Mouse (Mus musculus): ENCODE results near the gene Kiss1r.

Gene Kiss1r

DNA sequence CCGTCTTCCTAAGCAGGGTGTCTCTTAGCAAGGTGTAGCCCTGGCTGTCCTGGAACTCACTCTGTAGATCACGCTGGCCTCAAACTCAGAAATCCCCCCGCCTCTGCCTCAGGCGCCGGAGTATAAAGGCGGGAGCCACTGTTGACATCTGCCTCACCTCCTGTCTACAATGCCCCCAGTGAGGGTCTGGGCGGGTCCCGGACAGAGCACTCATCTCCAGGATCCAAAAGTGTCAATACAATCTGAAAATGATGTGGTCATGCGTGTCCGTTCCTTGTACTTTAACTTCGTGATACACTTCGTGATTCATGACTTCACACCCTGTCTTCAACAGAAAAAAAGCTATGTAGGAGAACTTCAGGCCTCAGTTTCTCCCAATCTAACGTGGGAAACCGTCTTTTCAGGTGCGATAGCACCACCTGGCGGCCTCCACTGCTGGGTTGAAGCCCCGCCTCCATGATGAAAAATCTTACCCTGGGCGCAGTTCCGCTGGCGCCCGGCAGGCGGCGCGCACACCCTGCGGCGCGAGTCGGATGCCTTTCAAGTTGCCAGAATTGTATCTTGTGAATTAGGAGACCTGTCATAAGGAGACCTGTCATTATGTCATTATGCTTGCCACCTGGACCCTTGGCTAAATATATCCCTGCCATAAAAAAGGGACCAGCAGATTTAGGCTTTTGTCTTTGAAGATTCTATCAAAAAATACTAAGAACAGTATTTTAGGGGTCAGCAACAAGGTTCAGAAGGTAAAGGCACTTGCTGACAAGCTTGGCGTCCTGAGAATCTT, 8.4 kb downstream of the Kiss1r start:
- DNase-seq (ENCODE audit: low read depth): peak; percentile 79

DNA sequence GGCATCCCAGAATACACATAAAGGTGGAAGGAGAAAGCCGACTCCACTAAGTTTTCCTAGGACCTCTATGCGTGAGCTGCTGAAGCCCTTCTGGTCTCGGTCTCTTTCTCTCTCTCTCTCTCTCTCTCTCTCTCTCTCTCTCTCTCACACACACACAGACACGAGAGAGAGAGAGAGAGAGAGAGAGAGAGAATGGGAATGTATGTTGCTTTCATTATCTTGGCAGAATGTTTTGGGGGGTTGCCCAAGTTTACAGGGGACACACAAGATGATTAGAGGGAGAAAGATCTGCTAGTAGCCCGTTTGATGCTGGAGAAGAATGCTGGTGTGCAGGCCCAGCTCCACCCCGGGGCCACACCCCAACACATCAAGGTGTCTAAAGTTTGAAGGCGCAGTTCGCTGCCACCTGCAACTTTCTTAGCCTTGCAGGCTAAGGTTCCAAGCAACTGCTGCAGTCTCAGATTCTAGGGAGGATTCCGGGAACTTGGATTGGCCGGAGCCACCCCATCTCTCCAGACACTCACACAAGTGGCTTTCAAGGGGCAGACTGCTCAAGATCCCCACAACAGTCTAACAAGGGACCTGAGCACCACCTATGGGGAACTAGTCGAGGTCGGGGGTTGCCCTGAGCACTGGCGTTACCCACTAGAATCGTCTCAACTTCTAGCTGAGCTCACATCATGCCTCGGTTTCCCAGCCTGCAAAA, 9.2 kb downstream of the Kiss1r start:
- DNase-seq (ENCODE audit: low read depth): no peak

DNA sequence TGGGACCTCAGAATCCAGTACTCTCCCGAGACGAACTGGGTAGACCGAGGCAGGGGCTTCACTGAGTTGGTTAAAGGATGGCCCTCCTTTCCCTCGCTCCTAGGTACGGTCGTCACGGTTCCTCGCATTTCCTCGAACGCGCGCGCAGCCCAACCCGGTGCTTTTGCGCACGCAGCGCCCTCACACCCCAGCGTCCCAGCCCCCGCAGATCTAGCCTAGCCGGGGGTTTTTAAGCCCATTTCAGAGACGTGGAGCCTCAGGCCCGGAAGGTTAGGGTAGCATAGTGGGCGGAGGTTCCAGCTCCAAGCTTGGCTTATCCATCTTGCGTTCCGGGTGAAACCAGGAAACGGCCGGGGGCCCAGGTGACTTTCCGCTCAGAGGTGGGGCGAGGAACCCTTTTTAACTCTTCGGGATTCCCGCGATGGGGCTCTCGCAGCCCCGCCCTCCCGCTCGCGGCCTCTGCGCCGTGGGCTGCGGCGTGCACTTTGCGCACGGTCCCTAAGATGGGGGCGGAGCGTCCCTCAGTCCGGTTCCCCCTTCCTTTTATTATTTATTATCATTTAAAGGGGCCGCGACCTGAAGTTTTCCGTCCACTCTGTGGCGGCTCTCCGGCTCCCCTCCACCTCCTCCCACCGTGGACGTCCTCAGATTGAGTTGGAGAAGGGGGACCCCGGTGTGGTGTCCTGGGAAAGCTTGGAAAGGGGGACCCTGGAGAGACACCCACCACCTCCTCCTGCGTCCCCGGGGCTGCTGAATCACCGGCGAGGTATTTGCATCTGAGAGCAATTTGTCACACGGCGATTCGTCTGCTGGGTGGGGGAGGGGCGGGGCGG, 9.9 kb downstream of the Kiss1r start, which contains the start of gene Arid3a:
Gene Arid3a (plus strand): TSS at position 553 of the 833 bp plus-strand sequence.
- DNase-seq (ENCODE audit: low read depth): peak; percentile 88

DNA sequence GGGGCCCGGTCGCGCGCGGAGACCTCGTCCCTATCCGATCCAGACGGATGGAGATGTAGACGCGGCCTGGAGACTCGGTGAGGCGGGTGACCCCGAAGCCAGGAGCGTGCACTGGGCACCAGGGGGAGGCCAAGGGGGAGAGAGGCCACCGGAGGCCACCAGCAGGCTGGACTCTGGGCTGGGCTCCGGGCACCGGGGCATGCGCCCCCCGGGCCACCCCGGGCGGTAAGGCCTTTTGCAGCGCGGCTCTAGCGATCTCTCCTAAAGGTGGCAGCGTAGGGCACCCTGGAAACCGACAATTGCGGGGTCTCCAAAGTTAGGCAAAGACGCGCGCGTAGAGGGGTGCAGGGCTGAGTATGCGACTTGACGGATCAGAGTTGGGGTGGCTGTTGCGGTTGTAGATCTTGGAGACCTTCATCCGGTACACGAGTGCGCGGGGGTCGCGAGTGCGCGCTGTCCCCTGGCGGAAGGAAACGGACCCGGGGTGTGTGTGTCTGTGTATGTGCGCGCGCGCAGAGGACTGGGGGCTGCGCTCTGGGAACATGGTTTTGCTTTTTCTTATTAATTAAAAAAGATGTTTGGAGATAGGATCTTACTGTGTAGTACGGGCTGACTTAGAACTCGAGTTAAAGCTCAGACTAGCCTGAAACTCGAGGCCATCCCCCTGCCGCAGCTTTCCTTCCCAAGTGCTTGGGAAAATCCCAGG, 10.7 kb downstream of the Kiss1r start:
- DNase-seq (ENCODE audit: low read depth): no peak

DNA sequence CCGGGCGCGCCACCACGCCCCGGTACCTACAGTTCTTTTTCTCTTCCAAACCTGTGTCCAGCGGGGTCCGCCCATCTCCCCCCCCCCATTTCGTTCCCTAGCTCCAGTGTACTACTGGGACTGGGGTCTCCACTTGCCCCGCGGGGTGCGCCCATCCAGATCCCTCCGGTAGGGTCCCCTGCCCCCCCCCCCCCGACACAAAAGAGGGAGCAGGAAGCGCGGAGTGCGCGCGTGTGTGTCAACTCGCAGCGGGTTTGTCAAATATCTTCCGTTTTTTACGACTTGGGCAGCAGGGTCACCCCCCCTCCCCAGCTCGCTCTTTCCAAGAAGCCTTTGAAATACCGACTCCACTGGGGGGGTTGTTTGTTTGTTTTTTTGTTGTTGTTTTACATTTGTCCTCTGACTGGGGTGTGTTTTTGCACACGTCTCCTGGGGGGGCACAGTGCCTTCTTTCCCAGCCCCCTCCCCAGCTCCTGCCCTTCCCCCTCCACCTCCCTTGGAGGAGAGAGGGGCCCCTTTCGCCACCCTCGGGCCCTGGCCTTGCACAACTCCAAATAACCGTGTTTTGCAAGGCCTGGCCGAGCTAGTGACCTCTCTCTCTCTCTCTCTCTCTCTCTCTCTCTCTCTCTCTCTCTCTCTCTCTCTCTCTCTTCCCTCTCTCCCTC, 11.4 kb downstream of the Kiss1r start:
- DNase-seq (ENCODE audit: low read depth): no peak

DNA sequence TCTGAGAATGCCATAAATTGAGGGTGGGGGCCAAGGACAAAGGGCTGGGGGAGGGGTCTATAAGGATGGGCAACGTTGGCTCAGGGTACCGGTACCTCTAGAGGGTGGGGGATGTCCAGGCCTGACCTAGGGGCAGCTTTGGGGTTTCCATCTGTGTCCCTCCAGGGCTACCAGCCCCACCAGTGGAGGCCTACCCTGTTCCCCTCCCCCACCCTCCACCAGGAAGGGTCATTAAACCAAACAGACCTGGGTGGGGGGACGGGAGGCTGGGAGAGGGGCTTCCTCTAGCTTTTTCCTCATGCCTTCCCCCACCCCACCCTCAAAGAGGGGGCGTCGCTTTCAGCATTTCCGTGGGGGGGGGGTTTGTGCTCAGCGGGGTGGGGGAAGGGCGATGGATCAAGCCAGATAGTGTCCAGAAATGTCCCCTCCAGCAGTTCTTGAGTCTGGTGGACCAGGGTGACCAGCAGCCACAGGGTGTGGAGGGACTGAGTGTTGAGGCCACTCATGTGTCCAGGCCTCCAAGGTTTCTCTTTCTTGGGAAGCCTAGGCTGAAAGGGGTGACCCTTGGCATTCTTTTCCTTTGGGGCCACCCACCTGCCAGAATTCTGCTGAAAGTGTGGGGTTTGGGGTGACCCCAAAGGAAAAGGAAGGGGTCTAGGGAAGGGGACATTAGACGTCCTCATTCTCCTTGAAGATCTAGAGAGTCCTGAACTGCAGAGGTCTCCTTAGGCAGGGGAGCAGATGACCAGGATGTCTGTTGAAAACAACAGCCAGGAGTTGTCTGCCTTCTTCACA, 12.3 kb downstream of the Kiss1r start:
- no peak for DNase-seq (ENCODE audit: low read depth)

DNA sequence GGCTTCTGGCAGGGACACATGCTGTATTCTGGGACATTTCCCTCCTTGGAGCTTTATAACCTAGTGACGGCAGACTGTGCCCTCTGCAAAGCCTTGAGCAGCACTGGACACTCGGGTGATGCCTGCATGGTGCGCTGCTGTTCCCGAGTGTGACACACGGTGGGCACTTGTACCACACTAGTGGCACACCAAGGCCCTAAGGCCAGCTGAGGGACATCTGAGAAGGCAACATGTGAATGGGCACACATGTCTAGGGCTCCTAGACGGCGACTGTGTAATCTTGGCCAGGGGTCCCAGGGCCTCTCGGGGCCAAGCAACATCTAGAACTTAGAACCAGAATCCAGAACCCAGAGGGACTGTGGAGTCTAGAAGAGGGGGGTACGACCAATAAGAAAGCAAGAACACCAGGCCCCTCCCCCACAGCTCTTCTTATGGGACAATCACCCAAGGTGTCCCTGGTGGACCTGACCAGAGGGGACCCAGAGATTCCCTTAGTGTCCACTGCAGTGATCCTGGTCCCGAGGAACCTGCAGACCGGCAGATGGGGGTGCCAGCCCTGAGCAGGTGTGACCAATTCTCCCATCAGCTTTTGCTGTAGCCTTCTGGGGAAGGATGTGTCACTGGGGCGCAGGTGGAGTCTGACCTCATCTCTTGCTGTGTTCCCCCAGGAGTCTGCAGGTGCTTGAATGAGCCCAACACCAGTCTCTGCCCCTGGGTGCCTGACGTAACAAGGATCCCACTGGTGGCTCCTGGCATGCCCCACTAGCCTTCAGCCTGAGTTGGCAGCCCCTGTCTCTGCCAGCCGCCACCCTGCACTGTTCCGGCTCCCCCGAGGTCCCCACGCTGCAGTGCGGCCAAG, 13.4 kb downstream of the Kiss1r start:
- DNase-seq (ENCODE audit: low read depth): no peak

DNA sequence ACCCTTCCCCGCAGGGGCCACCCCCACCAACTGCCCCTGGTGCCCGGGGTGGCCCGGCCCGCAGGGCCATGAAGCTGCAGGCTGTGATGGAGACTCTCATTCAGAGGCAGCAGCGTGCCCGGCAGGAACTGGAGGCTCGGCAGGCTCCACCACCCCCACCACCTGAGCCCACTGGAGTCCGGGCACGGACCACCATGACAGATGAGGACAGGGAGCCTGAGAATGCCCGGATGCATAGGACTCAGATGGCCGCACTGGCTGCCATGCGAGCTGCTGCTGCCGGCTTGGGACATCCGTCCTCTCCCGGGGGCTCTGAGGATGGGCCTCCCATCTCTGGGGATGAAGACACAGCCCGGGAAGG, 14.0 kb downstream of the Kiss1r start:
- no peak for DNase-seq (ENCODE audit: low read depth)

DNA sequence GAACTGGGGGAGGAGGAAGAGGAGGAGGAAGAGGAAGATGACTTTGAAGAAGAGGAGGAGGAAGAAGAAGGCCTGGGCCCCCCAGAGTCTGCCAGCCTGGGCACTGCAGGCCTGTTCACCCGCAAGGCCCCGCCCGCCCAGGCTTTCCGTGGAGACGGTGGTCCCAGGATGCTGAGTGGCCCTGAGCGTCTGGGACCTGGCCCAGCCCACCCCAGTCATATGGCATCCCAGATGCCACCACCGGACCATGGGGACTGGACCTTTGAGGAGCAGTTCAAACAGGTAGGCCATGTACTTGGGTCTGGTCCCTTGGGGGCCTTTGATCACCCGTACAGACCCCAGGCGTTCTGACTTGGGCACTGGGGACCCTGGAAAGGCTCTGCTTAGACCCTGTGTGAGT, 15.0 kb downstream of the Kiss1r start:
- no peak for DNase-seq (ENCODE audit: low read depth)

DNA sequence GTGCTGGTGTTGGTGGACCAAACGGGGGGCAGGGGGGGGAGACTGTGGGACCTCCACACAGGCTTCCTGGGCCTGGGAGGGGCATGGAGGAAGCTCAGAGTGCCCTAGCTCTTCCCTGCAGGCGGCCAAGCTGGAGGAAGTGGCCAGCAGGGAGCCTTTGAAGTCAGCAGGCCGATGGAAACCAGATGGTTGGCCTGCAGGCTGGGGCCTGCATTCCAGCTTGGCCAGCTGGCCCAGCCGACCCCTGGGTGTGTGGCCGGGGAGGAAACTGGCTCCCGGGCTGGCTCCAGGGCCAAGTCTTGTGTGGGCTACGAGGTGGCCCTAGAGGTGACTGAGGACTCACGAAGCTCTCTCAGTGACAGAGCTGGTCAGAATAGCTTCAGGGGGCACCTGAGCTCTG, 16.0 kb downstream of the Kiss1r start:
- DNase-seq (ENCODE audit: low read depth): no peak

DNA sequence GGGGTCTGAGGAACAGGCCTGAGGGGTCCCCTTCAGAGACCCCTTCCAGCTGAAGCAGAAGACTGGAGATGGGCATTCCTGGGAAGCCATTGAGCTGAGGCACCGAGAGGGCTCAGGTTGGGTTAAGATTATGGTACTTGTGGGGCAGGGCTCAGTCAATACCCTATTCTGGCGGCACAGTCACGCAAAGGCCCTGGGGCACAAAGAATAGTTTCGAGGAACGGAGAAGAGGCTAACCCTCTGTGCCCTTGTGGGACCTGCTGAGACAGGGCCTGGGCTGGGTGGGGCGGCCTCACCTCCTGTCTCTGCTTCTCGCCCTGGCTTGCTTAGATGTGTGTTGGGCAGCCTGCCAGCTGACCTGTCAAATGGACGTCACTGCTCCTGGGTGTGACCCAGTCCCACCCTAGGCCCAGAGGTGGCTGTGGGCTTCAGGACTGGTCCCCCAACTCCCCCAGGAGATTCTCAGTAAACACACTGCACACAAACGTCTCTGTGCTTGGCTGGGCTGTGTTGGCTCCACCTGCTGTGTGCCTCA, 16.4 kb downstream of the Kiss1r start:
- DNase-seq (ENCODE audit: low read depth): no peak

DNA sequence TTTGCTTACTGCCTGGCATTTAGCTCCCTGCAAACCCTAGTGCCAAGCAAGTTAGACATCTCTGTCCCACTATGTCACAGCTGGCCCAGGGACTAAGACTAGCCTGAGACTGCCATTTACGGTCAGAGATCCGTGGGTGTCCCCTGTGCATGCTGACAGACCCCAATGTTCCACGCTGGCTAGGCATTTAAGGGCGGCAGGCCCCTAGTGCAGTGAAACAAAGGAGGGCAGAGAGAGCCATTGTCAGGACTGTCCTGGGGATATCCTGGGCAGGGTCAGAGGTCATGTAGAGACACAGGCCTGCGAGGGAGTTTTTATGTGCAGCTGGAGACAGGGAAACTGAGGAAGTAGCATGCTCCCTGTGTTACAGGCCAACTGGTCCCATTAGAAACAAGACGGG, 17.1 kb downstream of the Kiss1r start:
- no peak for DNase-seq (ENCODE audit: low read depth)

DNA sequence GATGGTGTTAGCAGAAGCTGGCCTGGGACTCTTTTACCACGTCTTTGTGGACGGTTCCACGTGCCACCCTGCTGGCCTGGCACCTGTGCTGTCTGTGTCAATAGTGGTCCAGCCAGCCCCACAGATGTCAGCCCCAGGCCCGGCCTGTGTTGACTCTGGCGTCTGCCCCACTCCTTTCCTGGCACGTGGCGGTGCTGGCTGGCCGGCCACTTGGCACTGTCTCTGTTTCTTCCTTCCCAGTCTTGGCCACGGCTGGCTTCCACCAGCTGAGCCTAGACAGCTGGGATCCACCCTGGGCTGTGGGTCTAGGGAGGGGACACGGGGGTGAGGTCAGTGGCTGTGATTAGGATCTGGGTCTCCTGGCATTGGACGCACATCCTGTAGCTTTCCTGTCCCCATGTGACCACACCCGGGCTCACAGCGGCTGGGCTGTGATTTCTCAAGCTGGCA, 17.5 kb downstream of the Kiss1r start:
- no peak for DNase-seq (ENCODE audit: low read depth)

DNA sequence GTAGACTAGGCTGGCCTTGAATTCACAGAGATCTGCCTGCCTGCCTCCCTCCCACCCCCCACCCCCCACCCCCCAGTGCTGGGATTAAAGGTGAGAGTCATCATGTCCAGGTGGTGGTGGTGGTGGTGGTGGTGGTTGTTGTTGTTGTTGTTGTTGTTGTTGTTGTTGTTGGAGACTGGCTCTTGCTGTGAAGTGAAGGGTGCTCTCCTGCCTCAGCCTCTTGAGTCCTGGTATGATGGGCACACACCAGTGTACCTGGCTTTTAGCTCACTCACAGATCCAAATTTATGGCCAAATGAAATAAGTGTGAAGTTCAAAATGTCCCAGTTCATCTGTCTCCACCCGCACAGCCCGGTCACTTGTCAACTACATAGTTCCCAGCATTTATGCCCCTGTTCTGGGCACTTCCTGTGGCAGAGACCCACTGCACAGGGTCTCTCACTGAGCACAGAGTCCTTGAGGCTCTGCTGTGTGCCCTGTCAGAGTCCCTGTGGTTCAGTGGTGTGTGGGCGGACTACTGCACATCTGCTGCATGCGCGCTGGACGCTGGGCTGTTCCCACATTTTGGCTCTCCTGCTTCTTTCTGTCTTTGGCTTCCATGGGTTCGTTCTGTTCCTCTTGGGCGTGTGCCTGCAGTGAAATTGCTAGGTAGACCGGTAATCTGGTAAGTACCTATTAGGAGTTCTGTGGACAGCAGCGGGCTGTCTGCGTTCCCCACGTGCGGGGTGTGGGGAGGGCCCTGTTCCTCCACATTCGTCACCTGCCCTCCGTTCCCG, 18.2 kb downstream of the Kiss1r start:
- DNase-seq (ENCODE audit: low read depth): no peak

DNA sequence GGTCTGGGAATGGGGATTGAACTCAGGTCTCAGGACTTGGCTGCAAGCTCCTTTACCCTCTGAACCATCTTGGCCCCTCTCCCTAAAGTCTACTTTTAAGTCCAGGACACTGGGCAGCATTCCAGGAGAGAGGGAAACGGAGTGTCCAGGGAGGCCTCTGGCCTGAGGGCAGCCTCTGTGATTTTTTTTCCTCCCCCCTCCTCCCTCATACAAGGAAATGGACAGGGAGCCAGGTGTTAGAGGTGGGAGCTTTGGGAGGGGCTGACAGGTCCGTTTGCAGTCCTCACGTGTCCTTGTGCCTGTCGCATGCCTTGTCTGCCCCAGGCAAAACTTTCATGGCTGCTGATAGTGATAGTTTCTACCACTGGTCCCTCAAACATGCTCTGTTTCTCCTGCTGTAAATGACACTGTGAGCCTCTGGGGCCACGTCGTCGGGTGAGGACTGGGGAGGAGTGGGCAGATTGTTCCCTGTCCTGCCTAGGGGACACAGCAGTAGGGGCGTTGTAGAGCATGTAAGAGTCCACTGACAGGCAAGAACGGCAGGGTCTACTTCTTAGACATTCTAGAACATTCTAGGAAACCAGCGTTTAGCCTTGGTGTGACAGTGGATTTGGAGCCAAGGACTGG, 19.6 kb downstream of the Kiss1r start:
- no peak for DNase-seq (ENCODE audit: low read depth)

DNA sequence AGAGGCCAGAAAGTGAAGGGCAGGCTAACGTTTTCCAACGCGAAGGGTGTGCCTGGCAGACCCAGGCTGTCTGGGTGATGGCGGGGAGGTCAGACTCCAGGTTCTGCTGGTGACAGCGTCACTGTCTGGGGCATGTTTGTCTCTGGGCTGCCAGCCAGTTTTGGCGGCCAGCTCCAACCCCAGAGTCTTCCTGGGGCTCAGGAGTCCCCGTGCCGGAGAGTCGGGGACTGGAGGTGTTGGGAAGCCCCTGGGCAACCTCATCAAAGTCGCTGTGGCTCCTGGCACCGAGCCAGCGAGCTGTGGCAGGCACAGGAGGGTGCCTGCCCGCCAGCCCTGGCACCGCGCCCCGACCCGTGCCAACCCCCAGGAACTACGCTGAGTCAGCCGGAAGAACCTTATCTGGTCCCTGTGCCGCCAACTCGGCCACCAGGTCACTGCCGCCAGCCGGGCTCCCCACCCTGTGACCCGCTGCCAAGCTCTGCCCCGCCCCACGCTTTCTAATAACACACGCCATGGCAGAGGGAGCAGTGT, 20.2 kb downstream of the Kiss1r start:
- DNase-seq (ENCODE audit: low read depth): no peak

DNA sequence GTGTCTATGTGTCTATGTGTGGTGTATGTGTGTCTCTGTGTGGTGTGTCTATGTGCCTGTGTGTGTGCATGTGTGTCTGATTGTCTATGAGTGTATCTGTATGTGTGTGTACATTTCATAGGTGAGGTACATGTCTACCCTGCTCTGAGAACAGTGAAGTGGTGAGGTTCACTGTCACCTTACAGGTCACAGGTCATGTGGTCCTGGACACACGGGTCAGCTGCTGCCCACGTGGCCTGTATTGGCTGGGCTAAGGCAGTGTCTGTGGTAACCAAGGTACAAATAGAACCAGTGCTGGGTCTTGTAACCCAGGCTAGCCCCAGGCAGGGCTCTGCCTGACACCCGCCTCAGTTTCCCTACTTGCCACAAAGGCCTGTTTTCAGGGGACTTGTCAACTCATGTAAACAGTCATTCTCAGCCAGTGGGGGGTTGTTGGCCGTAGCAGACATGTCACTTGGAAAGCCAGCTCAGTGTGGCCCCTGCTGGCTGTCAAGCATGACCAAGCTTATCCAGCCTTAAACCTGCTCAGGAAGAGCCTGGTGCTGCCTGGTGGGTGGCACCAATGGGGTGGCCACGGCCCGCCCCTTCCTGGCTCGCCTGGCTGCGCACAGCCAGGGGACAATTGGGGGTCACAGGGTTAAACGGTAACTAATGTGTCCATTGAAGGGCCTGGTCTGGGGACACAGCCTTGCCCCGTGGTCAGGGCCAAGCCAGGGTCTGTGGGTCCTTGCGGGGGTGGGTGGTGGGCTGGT, 21.2 kb downstream of the Kiss1r start:
- no peak for DNase-seq (ENCODE audit: low read depth)

All from c-Kit-positive CD71-negative TER-119-negative erythroid progenitor cells, embryonic 14.5 days (primary cell).